Mouse (Mus musculus) olfactory bulb, adult 2 months (tissue): Measurements from ENCODE around the gene Sim2.

Experiments
- CTCF ChIP-seq: fragments of 200-500 bp; IDR thresholded peaks from 2 replicates; pipeline ENCODE4 v1.5.1; 2012; ENCODE audit warnings: low read depth, mild to moderate bottlenecking, low read length, moderate library complexity; ENCODE audit not compliant: insufficient read depth
- POLR2A ChIP-seq: fragments of 200-500 bp; IDR thresholded peaks from 2 replicates; pipeline ENCODE4 v1.6.1; 2012; ENCODE audit warnings: mild to moderate bottlenecking, low read depth, low read length, moderate library complexity; ENCODE audit not compliant: insufficient read depth

- no peak for TF ChIP-seq CTCF
- no peak for TF ChIP-seq POLR2A
Observed at GRCm38 (mm10) chr16:94050368-94050767, 34.4 kb upstream of the Sim2 start.
